Mouse (Mus musculus): Measurements from ENCODE around the gene Baiap2. TPM values are rescaled to one million over a fixed set of nuclear protein-coding genes. Genes with fewer than 3 reads are reported as not detected.

Gene Baiap2
- 1.1 TPM for polyA plus RNA-seq (2014; fragmentation: Illumina TruSeq; extraction: RNeasy Lipid Tissue Mini Kit (QIAGEN cat#74804))

GRCm38 (mm10) chr11:119942727-119943427 is at the start of gene Baiap2:
Gene Baiap2 (plus strand): TSS chr11:119942763.

GRCm38 (mm10) chr11:119913291-119913934 is 29.1 kb upstream of the Baiap2 start, which contains the start of gene Chmp6:
Gene Chmp6 (plus strand): TSS chr11:119913441.

GRCm38 (mm10) chr11:120046553-120047191 is 104.1 kb downstream of the Baiap2 start, which contains the start of gene Aatk:
Gene Aatk (minus strand): TSS chr11:120047167.

Other genes starting within 250 kb of the Baiap2 start
- 0.60 TPM for gene Chmp6, start 29.3 kb upstream of the Baiap2 start, polyA plus RNA-seq (2014; fragmentation: Illumina TruSeq; extraction: RNeasy Lipid Tissue Mini Kit (QIAGEN cat#74804))
- gene Aatk, start 104.4 kb downstream of the Baiap2 start, polyA plus RNA-seq (2014; fragmentation: Illumina TruSeq; extraction: RNeasy Lipid Tissue Mini Kit (QIAGEN cat#74804)) = 0.11 TPM
- gene Cep131, start 144.1 kb downstream of the Baiap2 start, polyA plus RNA-seq (2014; fragmentation: Illumina TruSeq; extraction: RNeasy Lipid Tissue Mini Kit (QIAGEN cat#74804)) = 0.74 TPM
- 0.60 TPM for gene Tepsin, start 156.0 kb downstream of the Baiap2 start, polyA plus RNA-seq (2014; fragmentation: Illumina TruSeq; extraction: RNeasy Lipid Tissue Mini Kit (QIAGEN cat#74804))
- 1.6 TPM for gene Ndufaf8, start 156.2 kb downstream of the Baiap2 start, polyA plus RNA-seq (2014; fragmentation: Illumina TruSeq; extraction: RNeasy Lipid Tissue Mini Kit (QIAGEN cat#74804))
- 1.4 TPM for gene Slc38a10, start 208.6 kb downstream of the Baiap2 start, polyA plus RNA-seq (2014; fragmentation: Illumina TruSeq; extraction: RNeasy Lipid Tissue Mini Kit (QIAGEN cat#74804))